Mouse (Mus musculus): Measurements from ENCODE around the gene Iyd.

DNA sequence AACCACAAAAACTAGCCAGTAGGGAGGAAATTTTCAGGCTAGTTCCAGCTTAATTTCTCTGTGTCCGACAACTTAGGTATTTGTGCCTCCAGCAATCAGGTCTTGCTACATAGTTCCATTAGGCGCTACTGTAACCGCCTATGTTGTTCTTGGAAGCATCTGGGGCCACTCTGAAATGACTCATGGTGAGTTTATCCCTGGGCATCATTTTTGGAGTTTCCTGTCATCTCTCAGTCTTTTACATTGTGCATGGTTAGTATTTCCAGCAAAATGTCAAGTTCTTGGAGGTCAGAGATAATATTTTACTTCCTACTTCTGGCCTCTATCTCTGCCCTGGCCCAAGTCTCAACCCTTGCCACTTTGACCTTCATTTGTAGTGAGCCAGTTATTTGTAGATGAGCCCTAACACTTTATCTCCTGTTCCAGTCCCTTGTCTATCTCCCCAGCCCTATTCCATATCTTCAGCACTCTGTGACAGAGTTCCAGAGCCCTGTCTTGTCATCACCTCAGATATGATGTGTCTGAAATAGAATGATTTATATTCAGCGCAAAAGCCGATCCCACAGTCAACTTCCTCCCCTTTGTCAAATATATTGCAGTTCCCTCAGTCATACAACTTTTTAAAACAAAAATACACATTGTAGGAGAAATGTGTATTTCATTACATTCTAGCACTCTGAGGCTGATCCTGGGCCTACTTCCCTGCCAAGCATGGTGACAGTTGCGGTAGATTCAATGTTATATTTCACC, 16.8 kb upstream of the Iyd start:
- TF ChIP-seq CHD2 (IDR thresholded peaks at IDR 0.05; ENCODE audit: low read depth, low read length), result no peak
- TF ChIP-seq HCFC1 (IDR thresholded peaks at IDR 0.05; ENCODE audit: borderline replicate concordance, insufficient read depth, low read length), result no peak
- TF ChIP-seq ZC3H11A (IDR thresholded peaks at IDR 0.05; ENCODE audit: borderline replicate concordance, low read depth, low read length), result no peak
- no peak for TF ChIP-seq MAFK (IDR thresholded peaks at IDR 0.05; ENCODE audit: insufficient read depth, low read depth, low read length)
- TF ChIP-seq ZNF384 (IDR thresholded peaks at IDR 0.05; ENCODE audit: low read depth, low read length), result no peak
